Mouse (Mus musculus) lung, adult 2 months (tissue): ENCODE measurements at regions not wholly inside any gene's neighbourhood (a gene's known extent, or its start where the extent isn't known, plus 50 kb on each side); places are given as distances from the start of the nearest gene placed in this dataset.

Experiments used
- DNase-seq: peaks from one replicate; pipeline ENCODE4 v3.0.0; 2022
- H3K4me1 ChIP-seq: fragments of 200-500 bp; 2 replicates; pipeline ENCODE4 v1.6.1; 2011; ENCODE audit warnings: low read length; ENCODE audit not compliant: control insufficient read depth, insufficient read depth
- H3K4me3 ChIP-seq: fragments of 200-500 bp; replicated peaks from 2 replicates; pipeline ENCODE3; 2011; ENCODE audit warnings: low read depth, mild to moderate bottlenecking, control low read depth, low read length; ENCODE audit errors: extremely low read depth
- CTCF ChIP-seq: fragments of 200-500 bp; IDR thresholded peaks from 2 replicates; pipeline ENCODE4 v1.5.1; 2011; ENCODE audit warnings: mild to moderate bottlenecking, low read length, control low read depth; ENCODE audit not compliant: insufficient read depth
- POLR2A ChIP-seq: fragments of 200-500 bp; IDR thresholded peaks from 2 replicates; pipeline ENCODE4 v1.6.1; 2011; ENCODE audit warnings: low read depth, mild to moderate bottlenecking, control low read depth, low read length, borderline replicate concordance; ENCODE audit errors: extremely low read depth
- WGBS: fragments of 180-500 bp; shearing (Covaris S2); methylation state at CpG from one replicate; pipeline ENCODE4 v1.1.7; 2018; 5-methylcytosine and 5-hydroxymethylcytosine counted together

DNA sequence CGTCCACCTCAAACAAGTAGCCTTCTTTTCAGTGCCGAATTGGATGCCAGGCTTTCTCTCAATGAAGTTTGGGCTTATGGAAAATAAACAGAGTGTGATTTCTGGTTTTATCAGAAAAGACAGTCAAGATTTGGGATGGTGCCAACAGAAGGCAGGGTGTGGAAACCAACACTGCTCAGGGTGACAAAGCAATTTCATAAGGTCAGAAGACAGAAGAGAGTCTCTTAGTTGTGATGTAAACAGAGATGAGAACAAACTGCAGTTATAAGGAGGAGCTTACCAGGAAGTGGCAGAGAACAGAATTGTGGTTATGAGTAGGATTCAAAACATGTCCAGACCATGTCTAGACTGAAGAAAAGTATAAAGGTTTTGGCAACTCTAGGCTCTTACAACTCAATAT, 714.3 kb upstream of the Arpp21 start:
- TF ChIP-seq POLR2A, result no peak
- TF ChIP-seq CTCF, result no peak
- DNase-seq, result no peak
- 63% methylated on average over 2 of the region's 2 CpGs for WGBS
- H3K4me3 ChIP-seq, result no peak overlapping the region
- no peaks in the 10 kb centered on the region for H3K4me1 ChIP-seq

DNA sequence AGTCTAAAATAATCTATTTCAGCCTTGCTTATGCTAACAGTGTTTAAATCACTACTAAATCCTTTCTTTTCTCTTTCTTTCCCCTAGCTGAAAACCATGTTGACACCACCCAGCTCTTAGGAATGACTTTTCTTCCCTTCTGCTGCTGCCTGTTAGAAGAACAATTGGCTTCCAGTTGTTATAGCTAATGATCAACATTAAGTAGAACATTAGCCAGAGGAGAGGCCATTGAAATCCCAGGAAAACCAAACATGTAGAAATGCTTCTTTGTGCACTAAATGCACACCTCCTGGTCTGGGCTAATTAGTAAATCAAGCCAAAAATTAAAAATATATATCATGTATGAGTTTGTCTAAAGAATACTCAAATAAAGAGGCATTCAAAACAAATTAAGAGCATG, 703.0 kb upstream of the Arpp21 start:
- Histone ChIP-seq H3K4me3 (no peak overlapping the region), H3K4me1 (no peaks in the 10 kb centered on the region)
- no peak for DNase-seq
- TF ChIP-seq CTCF (no peak), POLR2A (no peak)

DNA sequence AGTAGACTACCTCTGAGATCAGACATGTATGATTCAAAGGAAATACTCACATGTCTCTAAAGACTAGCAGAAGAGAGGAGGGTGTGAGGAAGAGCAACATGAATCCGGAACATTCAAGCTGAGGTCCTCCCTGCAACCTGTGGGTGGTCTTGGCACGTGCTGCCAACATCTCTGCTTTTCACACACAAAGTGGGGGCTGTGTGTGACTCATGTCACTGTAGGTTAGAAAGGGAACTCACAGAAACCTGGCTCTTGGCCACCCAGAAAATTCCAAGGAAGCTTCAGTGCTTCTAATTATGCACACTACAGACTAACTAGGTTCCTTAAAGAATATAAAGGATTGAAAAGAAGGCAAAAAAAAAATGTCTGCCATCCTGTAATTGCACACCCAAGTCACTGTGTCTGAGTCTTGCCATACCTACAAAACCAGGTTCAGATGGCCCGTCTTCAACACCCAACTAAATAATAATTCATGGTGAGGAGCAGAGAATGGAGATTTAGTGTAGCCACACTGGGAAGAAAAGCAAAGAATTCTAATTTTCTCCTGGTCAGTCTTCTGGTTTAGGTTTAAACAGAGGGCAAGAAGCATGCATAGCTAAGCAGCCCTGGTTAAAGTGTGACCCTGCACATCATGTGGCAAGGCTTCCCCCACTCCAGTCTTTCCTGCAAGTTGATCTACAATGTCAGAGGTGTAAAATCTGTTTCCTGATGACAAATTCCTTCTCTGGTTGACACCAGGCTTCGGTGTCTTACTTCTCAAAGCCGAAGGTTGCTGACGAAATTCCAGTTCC, 673.8 kb upstream of the Arpp21 start:
- Histone ChIP-seq H3K4me1 (no peaks in the 10 kb centered on the region), H3K4me3 (no peak overlapping the region)
- WGBS, result 70% methylated on average over 6 of the region's 6 CpGs
- TF ChIP-seq POLR2A (no peak), CTCF (no peak)
- DNase-seq, result no peak

DNA sequence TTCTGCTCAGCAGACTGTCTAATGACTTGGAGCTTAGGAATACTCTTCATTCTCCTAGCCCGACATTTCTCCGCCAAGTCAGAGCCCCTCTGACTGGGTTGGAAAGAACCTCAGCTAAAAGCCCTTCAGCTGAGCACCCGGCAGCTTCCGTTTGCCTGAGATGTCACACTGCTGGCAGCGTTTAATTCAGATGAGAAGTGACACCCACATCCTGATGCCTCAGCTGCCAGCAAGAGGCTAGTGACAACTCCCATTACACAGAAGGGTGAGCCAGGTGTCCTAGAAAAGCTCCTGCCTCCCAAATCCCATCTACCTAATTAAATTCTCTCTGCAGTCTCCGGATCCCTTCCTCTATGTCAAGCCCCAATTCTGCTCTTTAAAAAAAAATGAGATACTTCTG, 670.2 kb upstream of the Arpp21 start:
- no peaks in the 10 kb centered on the region for H3K4me1 ChIP-seq
- no peak for DNase-seq
- TF ChIP-seq CTCF (no peak), POLR2A (no peak)
- 73% methylated on average over 6 of the region's 6 CpGs for WGBS
- no peak overlapping the region for H3K4me3 ChIP-seq

DNA sequence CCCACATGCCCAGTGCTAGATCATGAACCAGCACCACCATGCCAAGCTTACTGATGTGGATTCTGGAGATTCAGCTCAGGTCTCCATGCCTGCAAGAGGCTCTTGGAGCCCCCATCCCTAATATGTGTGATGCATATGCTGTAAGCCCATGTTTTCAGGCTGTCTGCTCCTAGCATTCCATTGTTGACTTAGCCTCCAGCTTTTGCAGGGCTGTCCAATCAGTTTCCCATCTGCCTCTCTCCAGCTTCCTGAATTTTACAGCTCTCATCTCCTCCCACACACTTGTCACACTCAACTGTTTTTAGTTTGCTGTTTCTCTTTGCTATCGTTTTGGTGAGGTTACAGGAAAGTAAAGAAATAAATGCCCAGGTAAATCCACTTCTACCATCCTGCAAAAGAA, 629.2 kb upstream of the Arpp21 start:
- WGBS, result 45% methylated on average over 1 of the region's 1 CpGs

DNA sequence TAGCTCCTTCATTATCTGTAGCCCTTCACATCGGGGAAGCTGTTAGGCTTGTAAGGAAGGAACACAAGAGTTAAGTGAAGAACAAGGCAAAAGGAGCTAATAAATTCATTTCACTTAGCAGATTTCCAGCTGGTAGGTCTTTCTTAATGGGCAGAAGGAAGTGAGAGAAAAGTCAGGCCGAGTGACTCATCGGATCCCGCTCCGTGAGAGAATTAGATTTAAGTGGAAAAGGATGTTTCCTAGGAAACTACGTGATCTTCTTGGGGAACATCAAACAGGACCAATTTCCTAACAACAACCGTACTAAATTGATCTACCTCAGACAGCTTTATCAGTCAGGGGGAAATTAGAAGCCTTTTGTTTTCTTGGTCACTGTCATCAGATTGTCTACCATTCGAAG, 625.4 kb upstream of the Arpp21 start:
- Histone ChIP-seq H3K4me3 (no peak overlapping the region), H3K4me1 (no peaks in the 10 kb centered on the region)
- no peak for DNase-seq
- TF ChIP-seq CTCF, result no peak
- TF ChIP-seq POLR2A, result no peak
- 58% methylated on average over 8 of the region's 8 CpGs for WGBS

More for the DNA sequence above, 629.2 kb upstream of the Arpp21 start:
- no peak for DNase-seq
- no peak overlapping the region for H3K4me3 ChIP-seq
- TF ChIP-seq CTCF (no peak), POLR2A (no peak)
- no peaks in the 10 kb centered on the region for H3K4me1 ChIP-seq

DNA sequence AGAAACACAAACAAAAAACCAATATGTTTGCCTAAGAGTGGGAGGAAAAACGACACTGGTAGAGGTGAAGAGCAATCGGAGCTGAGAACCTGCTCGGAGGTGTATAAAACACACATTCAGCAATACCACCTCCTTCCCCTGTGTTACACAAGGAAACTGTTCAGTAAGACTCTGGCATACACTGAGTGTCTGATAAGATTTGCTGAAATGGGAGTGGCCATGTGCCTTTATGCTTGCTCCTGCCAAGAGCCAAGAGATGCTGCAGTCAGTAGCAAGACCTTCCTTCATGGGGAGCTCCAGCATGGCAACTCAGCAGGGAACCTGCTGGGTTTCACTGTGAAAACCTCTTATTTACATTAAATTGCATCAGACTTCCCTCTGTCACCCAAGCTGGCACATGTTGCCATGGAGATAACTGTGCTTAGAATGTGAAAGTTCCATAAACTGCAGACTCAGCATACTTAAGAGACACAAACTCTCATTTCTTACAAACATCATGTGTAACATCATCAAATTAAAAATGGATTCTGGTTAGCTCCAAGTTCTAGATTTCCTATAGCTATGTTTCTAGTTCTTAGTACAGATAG, 624.7 kb upstream of the Arpp21 start:
- WGBS, result 67% methylated on average over 3 of the region's 3 CpGs
- no peak for DNase-seq
- Histone ChIP-seq H3K4me1 (no peaks in the 10 kb centered on the region), H3K4me3 (no peak overlapping the region)
- TF ChIP-seq POLR2A, result no peak
- TF ChIP-seq CTCF, result no peak

DNA sequence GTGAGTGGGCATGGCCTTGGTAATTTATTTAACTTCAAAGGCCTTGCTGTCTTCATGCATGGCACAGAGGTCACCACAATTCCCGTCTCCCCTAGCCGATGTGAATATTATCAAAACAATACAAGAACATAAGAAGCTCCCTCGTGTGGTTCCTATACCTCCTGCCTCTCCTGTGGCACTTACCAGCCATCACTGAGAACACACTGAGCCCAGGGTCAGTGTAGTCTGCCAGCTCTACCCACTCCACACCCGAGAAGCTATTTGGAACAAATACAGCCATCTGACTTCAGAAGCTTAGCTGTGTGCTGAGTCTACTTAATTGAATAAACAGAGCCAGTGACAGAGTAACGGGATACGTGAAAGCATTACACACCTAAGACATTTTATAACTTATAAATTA, 605.7 kb upstream of the Arpp21 start:
- DNase-seq, result no peak
- 47% methylated on average over 6 of the region's 6 CpGs for WGBS
- Histone ChIP-seq H3K4me1 (no peaks in the 10 kb centered on the region), H3K4me3 (no peak overlapping the region)
- TF ChIP-seq CTCF, result no peak
- no peak for TF ChIP-seq POLR2A

DNA sequence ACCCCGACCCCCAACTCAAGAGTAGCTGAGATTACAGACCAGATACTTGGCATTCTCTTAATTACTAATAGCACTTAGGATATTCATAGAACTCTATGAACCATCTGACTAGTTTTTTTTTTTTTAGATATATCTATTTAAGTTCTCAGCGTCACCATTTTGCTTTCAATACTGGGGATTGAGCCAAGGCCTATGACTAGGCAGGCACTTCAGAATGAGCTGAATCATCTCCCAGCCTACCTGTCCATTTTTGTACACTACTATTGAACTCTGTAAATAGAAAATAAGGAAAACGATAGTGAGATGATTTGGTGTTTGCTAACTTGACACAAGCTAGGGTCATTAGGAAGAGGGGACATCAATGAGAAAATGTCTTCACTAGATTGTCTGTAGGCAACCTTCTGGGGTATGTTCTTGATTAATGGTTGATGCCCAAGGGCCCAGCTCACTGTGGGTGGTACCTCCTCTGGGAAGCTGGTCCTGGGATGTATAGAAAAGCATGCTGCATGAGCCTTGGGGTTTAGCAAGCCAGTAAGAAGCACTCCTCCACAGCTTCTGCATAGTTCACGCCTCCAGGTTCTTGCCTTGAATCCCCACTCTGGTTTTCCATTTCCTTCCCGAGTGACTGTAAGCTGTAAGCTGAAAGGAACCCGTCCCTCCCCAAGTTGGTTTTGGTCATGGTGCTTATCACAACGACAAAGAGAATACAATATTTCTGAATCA, 603.5 kb upstream of the Arpp21 start:
- no peak for TF ChIP-seq CTCF
- TF ChIP-seq POLR2A, result no peak
- Histone ChIP-seq H3K4me1 (no peaks in the 10 kb centered on the region), H3K4me3 (no peak overlapping the region)
- WGBS, result 69% methylated on average over 7 of the region's 7 CpGs
- no peak for DNase-seq
